Mouse (Mus musculus) T-helper 17 cell (primary cell): ENCODE measurements around the gene Gja5.
"Not testable (repeated sequence)": the region's sequence is repeated elsewhere in the genome, so short reads cannot be mapped to it uniquely, and the experiment has no call there.

Experiments
- in situ Hi-C, 2 experiments: fragments of 300-600 bp; cut with MboI, MseI; formaldehyde crosslinking; loops; 1 replicate in 1 of 2; 2 replicates in 1 of 2; pipeline ENCODE4 v1.15.1; 2025; ENCODE audit warnings: high pct_unique_total_duplicates in 2 of 2

Gene Gja5

DNA sequence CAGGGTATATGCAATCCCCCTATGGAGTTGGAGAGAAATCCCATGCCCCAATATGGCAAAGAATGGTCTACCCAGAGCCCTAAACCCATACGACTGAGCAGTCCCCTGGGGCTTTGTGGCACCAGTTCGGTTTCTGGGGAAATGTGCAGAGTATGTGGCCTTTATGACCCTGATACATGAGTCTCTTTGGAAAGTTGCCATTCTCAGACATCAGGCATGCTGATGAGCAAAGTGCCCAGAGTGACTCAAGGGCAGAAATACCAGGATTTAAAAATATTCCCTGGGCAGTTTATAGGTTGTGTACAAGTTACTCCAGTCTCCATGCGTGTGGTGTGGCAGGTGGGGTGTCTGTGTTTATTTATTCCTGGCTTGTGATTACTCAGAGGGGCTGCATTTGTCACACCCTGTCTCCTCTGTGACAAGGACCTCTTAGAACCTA, 102.5 kb downstream of the Gja5 start:
- in situ Hi-C loops: no loop called here

DNA sequence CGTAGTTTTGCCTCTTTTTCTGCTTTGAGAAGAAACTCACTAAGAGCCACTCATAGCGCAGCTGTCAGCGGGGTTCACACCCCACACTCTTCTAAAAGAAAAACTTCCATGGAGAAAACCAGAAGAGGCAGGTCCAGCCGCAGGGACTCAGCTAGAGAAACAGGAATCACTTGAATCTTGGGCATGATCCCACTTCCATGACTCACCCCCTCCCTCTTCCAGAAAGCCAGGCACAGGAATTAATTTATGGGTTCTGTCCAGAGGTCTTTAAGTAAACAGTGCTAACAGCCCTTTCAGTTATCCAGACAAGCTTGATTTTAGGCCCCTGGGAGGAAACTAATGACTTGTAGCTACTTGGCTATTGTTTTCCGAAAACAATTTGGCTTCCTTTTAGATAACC, 120.7 kb downstream of the Gja5 start:
- in situ Hi-C loops: no loop called here

DNA sequence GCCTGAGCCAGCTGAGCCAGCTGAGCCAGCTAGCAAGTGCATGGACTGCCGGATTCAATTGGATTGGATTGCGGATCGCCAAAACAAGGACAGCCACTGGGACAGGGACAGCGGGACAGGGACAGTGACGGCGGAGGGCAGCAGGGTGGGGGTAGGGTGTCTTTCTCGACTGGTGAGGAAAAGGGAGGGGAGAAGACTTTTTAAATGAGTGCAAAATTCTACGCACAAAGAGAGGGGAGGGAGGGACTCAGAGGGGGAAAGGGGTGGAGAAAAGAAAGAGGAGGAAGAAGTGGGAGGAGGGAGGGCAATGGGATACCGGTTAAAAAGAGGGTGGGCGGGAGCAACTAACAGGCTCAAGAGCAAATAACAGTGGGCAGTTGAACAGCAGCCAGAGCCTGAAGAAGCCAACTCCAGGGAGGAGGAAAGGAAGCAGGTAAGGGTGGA, 127.6 kb downstream of the Gja5 start:
- in situ Hi-C loops: no loop called here

DNA sequence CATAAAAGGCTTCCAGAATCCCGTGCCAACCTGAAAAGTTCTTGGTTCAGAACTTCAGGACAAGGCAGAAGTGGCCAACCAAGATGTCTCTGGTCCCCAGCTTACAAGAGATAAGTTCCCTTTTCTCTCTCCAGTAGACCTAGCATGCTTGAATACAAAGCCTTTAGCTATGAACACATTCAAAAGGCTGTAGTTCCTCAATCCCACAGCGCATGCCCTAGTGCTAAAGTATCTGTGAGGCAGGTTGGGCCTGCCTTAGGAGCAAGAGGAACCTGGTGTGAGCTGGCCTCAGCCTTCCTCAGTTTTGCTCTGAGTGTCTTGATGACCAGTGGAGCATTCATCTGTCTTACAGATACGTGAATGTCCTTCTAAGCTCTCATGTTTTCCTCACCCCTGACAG, 131.1 kb downstream of the Gja5 start:
- in situ Hi-C loops: no loop called here

DNA sequence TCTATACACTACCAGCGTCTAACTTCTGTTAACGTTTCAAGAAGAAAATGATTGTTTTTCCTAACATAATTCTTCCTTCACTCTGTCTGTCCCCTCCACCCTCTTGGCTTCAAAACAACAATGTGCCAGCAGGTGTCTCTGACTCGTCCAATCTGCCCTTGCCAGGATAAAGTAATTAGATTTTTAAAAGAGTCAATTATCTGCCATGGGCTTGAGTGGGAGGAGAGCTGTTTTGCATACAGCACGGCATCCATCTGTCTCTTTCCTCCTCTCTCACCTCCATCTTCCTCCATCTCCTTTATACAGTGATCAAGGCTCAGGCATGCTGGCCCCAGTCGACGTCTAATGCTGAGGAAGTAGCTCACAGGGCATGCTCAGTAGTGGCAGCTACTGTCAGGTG, 132.6 kb downstream of the Gja5 start:
- in situ Hi-C loops: no loop called here

DNA sequence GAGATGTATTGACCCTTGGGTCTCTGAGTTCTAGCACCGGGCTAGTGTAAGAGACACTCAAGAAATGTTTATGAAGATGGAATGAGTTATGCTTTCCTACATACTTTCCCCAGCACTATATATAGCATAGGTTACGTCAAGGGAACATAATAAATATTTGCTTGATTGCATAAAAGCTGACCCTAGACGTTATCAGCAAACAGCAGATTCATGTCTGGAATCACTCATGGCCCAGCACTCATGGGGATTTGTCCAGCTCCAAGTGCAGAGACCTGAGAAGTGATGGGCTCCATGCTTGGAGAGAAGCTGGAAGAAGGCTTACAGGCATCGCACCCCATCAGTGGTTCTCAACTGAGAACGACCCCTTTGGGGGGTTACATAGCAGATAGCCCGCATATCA, 135.2 kb downstream of the Gja5 start:
- in situ Hi-C loops: no loop called here

DNA sequence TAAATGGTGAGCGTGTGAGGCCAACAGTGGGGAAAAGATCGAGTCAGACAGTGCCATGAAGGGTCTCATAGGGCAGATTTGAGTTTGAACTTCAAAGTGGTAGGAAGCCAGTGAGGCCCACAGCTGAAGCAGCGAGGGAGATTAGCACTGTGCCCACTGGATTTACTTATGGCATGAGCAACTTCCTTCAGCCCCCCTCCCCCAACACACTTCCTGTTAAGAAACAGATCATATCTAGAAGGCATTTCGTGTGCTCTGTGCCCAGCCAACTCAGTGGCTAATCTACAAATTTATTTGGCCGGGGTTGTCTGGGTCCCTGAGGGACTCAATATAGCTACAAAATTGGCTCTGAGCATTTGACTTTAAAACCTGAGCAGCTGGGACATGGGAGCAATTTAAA, 139.7 kb downstream of the Gja5 start:
- in situ Hi-C loops: no loop called here

DNA sequence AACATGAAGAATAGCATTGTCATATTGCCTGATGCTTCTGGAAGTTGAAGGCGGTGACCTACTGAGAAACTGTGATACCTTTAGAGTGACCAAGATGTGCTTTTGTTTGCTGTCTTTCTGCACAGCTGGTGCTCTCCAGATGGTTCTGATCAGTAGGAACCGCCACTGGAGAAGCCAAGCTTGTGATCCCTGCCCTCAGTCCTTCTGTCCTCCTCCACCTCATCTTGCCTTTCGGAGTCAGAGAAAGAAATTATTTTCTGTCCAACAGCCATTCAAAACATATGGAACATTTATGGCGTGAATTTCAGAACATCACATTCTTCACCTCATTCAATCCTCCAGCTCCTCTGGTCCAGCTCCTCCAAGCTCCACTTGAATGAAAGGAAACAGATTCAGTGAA, 143.3 kb downstream of the Gja5 start:
- in situ Hi-C loops: no loop called here

DNA sequence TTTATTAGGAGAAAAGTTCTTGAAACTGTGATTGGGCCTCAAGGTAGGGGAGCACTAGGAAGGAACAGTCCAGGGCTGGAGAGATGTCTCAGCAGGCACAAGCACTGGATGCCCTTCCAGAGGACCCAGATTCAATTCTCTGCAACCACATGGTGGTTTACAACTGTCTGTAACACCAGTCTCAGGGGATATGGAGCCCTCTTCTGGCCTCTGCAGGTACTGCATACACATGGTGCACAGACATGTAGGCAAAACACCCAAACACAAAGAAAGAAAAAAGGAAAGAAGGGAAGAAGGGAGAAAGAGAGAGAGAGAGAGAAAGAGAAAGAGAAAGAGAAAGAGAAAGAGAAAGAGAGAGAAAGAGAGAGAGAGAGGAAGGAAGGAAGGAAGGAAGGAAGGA, 143.9 kb downstream of the Gja5 start:
- in situ Hi-C loops: no loop called here

DNA sequence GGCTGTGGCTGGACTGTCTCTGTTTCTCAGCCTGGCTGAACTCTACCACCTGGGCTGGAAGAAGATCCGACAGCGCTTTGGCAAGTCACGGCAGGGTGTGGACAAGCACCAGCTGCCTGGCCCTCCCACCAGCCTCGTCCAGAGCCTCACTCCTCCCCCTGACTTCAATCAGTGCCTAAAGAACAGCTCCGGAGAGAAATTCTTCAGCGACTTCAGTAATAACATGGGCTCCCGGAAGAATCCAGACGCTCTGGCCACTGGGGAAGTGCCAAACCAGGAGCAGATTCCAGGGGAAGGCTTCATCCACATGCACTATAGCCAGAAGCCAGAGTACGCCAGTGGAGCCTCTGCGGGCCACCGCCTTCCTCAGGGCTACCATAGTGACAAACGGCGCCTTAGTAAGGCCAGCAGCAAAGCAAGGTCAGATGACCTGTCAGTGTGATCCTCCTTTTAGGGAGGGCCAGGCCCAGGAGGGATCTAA, 146.8 kb downstream of the Gja5 start:
- in situ Hi-C loops: no loop called here

DNA sequence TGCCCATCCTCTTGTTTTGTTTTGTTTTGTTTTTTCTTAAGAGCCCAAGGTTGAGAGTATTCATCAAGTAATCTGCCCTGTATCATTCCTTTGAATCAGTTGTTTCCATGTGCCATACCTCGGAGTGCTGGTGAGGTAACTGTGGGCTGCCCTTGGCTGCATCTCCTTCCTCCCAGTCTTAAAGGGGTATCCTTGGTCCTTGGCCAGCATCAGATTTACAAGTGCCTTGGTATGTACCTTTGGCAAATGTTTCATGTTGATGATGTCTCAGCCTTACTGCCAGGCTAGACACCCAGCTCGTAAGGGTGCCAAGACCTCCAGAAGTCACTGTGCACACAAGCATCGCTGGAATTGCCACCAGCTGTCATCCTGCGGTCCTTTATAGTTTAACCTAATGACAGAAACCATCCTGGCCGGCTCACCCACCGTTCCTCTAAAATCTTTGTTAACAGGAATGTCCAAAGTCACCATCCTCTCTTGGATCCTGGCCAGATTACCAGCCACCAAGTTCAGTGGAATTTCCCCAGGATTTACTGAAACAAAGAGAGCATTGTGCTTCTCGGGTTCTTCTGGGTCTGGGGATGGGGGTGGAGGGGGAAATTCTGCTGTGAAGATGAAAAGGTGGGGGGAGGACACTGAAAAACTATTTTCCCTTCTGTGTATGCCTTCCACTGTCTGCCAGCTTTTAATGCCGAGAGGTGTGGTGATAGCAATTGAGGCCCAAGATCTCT, 147.7 kb downstream of the Gja5 start:
- in situ Hi-C loops: no loop called here

DNA sequence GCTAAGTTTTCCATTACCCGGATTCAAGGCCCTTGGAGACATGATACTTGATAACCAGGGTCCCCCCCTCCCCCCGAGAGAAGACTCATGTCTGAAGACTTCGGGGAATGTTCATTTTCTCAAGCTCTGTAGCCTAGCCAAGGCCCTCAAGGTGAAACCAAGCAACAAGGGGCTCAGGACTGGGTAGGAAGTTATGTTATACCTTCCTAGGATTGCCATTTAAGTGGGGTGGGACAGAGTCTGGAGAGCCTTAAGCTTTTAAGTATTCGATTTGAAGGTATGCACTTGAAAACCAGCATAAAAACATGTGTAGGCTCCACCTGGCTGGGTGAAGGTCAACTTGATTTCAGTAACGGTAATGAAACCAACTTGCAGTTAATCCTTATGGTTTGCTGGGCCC, 154.2 kb downstream of the Gja5 start:
- in situ Hi-C loops: no loop called here

DNA sequence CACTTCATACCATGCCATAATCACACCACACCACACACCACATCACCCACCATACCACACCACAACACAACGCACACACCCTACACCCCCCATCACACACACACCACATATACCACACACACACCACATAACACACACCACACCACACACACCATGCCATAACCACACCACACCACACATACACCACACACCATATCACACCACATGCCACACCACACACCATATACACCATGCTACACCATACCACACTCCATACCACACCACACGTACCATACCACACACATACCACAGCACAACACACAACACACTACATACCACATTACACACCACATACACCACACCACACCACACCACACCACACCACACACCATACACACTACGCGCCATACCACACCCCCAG, 155.6 kb downstream of the Gja5 start:
- in situ Hi-C loops: loop anchor here in 1 of 2 experiments (10.0 kb wide), 1 partner anchor 1005 kb away; no protein-coding TSS in a partner anchor

DNA sequence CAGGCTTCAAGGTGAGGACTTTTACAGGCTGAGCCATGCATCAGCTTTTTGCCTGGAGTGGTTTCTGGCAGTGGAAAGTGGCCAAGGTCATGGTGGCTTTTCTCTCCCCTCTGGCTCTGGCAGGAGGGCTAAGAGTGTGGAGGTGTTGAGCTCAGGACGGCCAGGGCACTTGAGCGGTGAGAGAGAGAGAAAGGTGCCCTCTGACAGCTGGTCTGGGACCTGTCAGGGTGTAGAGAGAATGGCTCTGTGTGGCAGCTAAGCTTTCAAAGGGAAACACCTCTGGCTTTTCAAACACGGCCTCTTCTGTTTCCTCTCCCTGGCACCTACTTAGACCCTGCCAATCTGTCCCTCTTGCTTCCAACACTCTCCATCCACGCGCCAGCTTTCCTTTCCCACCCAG, 158.3 kb downstream of the Gja5 start:
- in situ Hi-C loops: loop anchor here in 1 of 2 experiments (10.0 kb wide), 1 partner anchor 1002 kb away; no protein-coding TSS in a partner anchor

DNA sequence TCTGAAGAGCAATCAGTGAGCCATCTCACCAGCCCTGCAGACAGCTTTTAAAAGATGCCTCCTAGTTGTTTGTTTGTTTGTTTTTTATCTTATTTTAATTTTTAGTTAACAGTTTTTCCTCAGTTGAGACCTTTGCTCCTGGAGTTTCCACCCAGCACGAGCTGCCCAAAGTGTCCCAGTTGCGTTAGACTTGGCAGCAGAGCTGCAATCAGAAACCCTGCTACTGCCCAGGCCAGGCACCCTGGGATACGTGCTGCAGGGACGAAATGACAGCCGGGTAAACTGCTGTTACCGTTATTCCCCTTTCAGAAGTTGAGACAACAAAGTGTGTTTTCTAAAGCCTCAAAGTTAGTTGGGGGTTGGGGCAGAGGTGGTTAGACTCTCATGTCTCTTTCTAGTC, 159.6 kb downstream of the Gja5 start:
- in situ Hi-C loops: loop anchor here in 1 of 2 experiments (10.0 kb wide), 1 partner anchor 1001 kb away; no protein-coding TSS in a partner anchor

DNA sequence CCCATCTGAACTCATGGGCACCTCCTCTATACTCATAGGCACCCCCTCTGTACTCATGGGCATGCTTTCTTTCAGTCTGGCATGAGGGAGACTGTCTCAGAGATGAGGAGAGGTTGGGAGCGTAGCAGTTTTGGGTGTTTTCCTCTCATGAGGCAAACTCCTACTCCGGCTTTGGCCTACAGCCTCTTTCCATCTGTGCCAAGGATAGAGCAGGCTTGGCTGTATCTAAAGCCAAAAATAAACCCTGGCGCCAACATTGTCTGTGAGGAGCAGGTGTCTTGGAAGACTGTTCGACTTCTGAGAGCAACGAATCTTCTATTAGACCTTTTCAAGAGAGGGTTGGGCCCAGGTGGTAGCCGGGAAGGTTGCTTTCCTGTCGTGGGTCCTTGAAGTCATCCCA, 165.1 kb downstream of the Gja5 start:
- in situ Hi-C loops: loop anchor here in 1 of 2 experiments (10.0 kb wide), 1 partner anchor 995 kb away; no protein-coding TSS in a partner anchor

DNA sequence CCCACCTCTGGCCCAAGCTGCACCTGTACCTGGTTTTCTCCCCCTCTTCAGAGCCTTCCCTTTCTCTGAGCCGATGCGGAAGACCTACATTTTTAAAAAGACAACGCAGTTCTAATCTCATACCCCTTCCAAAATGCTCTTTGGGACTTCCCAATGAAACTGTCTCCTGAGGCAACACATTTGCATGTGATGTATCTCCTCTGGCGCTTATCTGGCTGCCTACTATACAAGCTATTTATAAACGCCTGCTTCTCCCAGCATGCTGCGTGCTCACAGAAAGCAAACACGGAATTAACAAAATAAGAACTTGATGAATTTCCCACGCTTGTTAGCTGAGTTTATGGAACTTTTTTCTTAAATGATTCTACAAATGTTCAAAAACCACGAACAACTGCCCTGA, 167.4 kb downstream of the Gja5 start:
- in situ Hi-C loops: not testable (repeated sequence)

DNA sequence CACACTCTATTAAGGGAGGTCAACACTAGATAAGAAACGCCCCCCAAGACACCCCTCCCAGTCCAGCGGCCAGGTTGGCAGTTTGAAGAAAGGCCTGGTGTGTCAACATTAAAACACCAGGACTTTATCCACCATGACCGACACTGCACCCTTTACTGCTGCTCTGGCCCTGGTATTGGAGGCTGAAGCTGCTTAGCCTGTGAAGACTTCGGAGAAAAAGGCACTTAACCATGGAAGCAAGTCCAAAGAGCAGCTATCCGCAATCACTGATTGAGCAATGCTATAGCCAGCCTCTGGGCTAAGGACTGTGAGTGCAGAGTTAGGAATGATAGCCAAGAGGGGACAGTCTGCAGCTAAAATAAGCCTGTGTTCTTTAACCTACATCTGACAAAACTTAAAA, 167.9 kb downstream of the Gja5 start:
- in situ Hi-C loops: not testable (repeated sequence)

DNA sequence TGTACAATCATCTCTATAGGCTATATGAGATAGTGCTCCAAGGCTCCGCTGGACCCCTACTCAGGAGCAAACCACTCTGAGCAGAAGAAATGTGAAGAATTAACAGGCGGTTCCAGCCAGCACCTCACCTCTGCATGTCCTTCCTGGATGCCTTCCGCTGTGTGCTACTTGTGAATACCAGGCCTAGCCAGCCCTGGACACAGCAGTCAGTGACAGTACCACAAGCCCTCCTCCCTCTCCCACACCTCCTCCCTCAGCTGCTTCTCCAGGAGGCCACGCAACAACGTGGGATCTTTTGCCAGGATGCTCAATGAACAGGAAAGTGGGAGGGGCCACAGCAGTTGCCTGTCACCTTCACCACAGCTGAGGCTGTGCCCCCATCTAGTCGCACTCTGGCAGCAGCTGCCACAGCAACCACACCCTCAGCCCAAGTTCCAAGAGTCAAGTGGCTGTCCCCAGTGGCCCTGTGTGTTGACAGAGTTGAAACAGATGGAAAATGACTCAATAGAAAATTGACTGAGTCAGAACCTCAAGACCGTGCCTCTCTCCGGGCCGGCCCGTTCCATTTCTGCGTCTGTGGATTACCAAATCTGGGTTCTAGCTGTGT, 171.4 kb downstream of the Gja5 start:
- in situ Hi-C loops: loop anchor here (5.0 kb wide), 1 partner anchor 1336 kb away; no protein-coding TSS in a partner anchor

DNA sequence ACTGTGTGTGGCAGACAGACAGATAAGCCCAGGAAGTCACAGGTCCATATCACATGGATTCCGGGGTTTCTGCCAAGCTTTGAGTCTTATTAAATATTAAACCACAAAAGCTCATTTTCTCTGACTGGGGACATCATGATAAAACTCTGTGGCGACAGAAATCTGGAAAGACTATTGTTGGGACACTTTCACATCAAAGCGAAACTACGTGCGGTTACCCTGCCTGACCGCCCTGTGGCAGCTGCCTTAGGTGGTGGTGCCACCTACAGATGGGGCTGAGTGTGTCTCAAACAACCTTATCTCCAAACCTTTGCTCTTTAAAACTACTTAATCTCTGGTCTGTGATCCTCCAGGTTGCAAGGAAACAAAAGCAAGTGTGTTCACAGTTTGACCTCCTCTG, 171.9 kb downstream of the Gja5 start:
- in situ Hi-C loops: loop anchor here (5.0 kb wide), 1 partner anchor 1336 kb away; no protein-coding TSS in a partner anchor

DNA sequence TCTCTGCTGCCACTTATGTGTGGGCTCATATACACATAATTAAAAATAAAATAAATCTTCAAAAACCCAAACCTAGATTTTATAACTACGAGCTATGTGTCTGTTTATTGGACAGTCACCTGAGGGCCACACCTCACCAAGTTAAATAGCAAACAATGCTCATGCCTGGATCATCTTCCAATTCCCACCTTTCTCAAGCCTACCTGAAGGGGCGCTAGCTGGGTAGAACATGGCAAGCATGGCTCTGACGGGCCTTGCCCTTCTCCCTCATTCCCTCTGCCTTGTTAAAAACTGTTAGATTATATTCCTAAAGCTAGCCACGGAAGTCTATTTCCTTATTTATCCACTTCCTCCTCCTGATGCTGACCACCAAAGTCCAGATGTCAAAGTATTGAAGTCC, 173.9 kb downstream of the Gja5 start:
- in situ Hi-C loops: loop anchor here (5.0 kb wide), 1 partner anchor 1334 kb away; no protein-coding TSS in a partner anchor

DNA sequence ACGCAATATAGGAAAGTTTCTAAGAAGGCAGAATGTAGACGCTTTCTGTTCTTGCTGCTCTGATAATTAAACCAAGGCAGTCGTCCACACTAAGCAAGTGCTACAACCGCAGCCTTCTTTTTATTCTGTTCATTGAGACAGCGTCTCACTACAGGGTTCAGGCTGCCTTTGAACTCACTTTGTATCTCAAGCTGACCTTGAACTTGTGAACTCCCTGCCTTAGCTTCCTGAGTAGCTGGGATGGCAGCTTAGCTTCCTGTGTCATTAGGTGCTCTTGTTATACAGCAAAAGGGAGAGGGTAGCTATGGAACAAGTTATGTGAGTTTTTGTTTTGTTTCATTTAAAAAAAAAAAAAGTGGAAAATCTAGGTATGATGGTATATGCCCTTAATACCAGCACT, 177.7 kb downstream of the Gja5 start:
- in situ Hi-C loops: loop anchor here (5.0 to 10.0 kb wide), 4 partner anchors 145 to 897 kb away; partner anchors contain the start of gene Sv2a (in 1 of the 2)
